Mouse (Mus musculus) heart, adult 2 months (tissue): ENCODE results near the gene Atxn2.

Experiments used
- CTCF ChIP-seq: fragments of 200-600 bp; IDR thresholded peaks from 2 replicates; pipeline ENCODE4 v1.8.1; 2022; ENCODE audit warnings: antibody characterized with exemption, mild to moderate bottlenecking, moderate library complexity
- POLR2A ChIP-seq: fragments of 200-500 bp; IDR thresholded peaks from 2 replicates; pipeline ENCODE4 v1.6.1; 2011; ENCODE audit warnings: mild to moderate bottlenecking, low read depth, low read length, control low read depth; ENCODE audit not compliant: insufficient read depth

- TF ChIP-seq POLR2A (no peak), CTCF (peak; percentile 31)
Observed at GRCm38 (mm10) chr5:121849478-121850349, 138.6 kb downstream of the Atxn2 start.
